Mouse (Mus musculus): ENCODE data around the gene Pias4. TPM values are rescaled to one million over a fixed set of nuclear protein-coding genes. Genes with fewer than 3 reads are reported as not detected.

Gene Pias4
- 37.3 and 44.2 TPM in 2 replicates for polyA plus RNA-seq (2012; rRNA removed; ENCODE audit: low replicate concordance)

GRCm38 (mm10) chr10:81167200-81168086 lies at the start of gene Pias4:
TSS of gene Pias4 (minus strand) at chr10:81167923.

GRCm38 (mm10) chr10:81201807-81202758 lies 34.4 kb upstream of the Pias4 start, which contains the start of gene Nmrk2:
TSS of gene Nmrk2 (minus strand) at chr10:81202051.

GRCm38 (mm10) chr10:81183805-81184204 lies 16.1 kb upstream of the Pias4 start, which contains the start of gene 4930442H23Rik:
TSS of gene 4930442H23Rik (minus strand) at chr10:81183849.

DNA sequence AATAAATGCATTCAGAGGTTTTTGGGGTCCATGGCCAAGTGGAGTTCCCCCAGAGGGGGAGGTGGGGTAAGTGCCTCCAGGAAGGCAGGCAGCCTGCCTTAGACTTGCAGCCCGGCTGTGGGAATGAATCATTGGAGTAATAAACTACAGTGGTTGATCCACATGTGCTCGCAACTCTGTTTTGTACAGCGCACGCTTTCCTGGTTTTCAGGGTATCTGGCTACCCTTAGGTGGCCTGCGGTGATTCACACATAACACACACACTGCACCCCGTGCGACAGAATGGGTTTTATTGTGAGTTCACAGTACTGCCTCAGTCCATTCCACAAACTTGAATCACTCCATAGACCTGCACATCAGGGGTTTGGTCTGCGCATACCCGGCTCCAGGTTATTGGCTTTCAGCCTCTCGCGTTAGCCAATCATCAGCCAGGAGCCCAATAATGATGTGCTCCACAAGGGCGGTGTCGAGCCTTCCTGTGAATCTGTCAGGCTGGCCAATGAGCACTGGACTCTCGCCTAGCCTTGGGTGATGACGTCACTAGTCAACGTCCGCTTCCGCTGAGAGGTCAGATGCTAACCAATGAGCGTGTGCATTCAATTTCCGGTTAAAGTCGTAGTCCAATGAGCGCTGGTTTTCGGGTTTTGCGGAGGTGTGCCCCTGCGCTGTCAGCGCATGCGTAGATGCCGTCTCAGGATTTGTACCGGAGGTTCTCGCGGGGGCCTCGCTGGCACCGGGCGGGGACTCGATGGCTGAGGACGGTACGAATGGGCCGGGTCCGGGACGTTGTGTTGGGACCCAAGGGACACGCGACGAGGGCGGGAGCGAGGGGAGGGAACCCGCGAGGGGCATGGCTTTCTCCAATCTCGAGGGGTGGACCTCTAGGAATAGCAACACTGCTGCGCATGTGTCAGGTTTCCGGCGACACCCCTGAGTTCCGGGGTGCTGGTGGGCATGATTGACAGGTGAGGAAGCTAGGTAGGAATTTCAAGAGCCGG lies 14.9 kb upstream of the Pias4 start, which contains the start of gene Dapk3:
Dapk3 (plus strand) TSS at position 670 of the 998 bp plus-strand sequence.

DNA sequence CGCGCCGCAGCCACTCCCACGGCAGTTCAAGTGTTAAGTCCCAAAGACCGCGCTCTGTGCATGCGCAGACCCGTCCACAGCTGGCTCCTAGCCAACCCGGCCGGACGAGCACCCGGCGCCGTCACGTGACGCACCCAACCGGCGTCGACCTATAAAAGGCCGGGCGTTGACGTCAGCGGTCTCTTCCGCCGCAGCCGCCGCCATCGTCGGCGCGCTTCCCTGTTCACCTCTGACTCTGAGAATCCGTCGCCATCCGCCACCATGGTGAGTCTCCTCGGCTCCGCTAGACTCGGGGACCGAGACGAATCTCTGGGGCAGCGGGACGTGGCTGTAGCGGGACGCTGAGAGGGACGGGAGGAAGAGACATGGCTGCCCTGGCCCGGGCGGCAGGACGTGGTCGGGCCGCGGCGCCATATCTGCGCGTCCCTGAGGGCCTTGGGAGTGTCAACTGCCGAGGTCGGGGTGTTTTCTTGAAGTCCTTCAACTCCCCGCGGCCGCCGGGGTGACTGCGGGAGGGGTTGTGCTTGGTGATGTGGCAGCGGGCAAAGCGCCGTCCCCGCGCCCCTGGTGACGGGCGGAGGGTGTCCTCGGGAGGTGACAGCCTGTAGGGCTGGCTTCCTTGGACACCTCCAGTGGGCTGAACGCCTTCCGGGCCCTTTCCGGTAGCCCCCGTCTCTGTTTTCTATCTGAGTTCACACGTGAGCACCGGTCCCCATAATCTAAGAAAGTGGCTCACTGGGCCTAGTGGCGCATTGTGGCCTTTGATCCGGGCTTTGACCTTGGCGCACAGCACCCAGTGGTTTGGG lies 8.9 kb upstream of the Pias4 start, which contains the start of gene Eef2:
Eef2 (plus strand) TSS at position 166 of the 806 bp plus-strand sequence.

GRCm38 (mm10) chr10:81134966-81135681 lies 32.6 kb downstream of the Pias4 start, which contains the start of gene Zbtb7a:
TSS of gene Zbtb7a (plus strand) at chr10:81135220.

GRCm38 (mm10) chr10:81105565-81106112 lies 62.1 kb downstream of the Pias4 start, which contains the start of gene Map2k2:
TSS of gene Map2k2 (plus strand) at chr10:81105915.

Other genes starting within 250 kb of the Pias4 start
- gene Lmnb2, start 249.7 kb downstream of the Pias4 start, polyA plus RNA-seq (2012; rRNA removed; ENCODE audit: low replicate concordance) = 30.0 and 34.9 TPM in 2 replicates
- gene Gadd45b, start 237.8 kb downstream of the Pias4 start, polyA plus RNA-seq (2012; rRNA removed; ENCODE audit: low replicate concordance) = 14.8 and 34.1 TPM in 2 replicates
- gene Gng7, start 153.0 kb downstream of the Pias4 start, polyA plus RNA-seq (2012; rRNA removed; ENCODE audit: low replicate concordance) = 0.56 and 1.3 TPM in 2 replicates
- gene Diras1, start 142.3 kb downstream of the Pias4 start, polyA plus RNA-seq (2012; rRNA removed; ENCODE audit: low replicate concordance) = 0.29 and 0.68 TPM in 2 replicates
- 26.2 and 32.8 TPM in 2 replicates for gene Slc39a3, start 130.5 kb downstream of the Pias4 start, polyA plus RNA-seq (2012; rRNA removed; ENCODE audit: low replicate concordance)
- gene Sgta, start 107.7 kb downstream of the Pias4 start, polyA plus RNA-seq (2012; rRNA removed; ENCODE audit: low replicate concordance) = 180 and 258 TPM in 2 replicates
- 29.1 and 33.7 TPM in 2 replicates for gene Thop1, start 97.9 kb downstream of the Pias4 start, polyA plus RNA-seq (2012; rRNA removed; ENCODE audit: low replicate concordance)
- 262 and 513 TPM in 2 replicates for gene Creb3l3, start 69.0 kb downstream of the Pias4 start, polyA plus RNA-seq (2012; rRNA removed; ENCODE audit: low replicate concordance)
- 600 and 1,069 TPM in 2 replicates for gene Map2k2, start 62.0 kb downstream of the Pias4 start, polyA plus RNA-seq (2012; rRNA removed; ENCODE audit: low replicate concordance)
- gene Zbtb7a, start 32.7 kb downstream of the Pias4 start, polyA plus RNA-seq (2012; rRNA removed; ENCODE audit: low replicate concordance) = 88.4 and 143 TPM in 2 replicates
- gene Eef2, start 8.7 kb upstream of the Pias4 start, polyA plus RNA-seq (2012; rRNA removed; ENCODE audit: low replicate concordance) = 846 and 1,140 TPM in 2 replicates
- 72.2 and 244 TPM in 2 replicates for gene Dapk3, start 15.1 kb upstream of the Pias4 start, polyA plus RNA-seq (2012; rRNA removed; ENCODE audit: low replicate concordance)
- not detected in 2 replicates for gene 4930442H23Rik, start 15.9 kb upstream of the Pias4 start, polyA plus RNA-seq (2012; rRNA removed; ENCODE audit: low replicate concordance)
- not detected in 2 replicates for gene Nmrk2, start 34.1 kb upstream of the Pias4 start, polyA plus RNA-seq (2012; rRNA removed; ENCODE audit: low replicate concordance)
- 0.55 and 0.60 TPM in 2 replicates for gene Atcay, start 62.9 kb upstream of the Pias4 start, polyA plus RNA-seq (2012; rRNA removed; ENCODE audit: low replicate concordance)
- 9.4 and 11.0 TPM in 2 replicates for gene Zfr2, start 65.2 kb upstream of the Pias4 start, polyA plus RNA-seq (2012; rRNA removed; ENCODE audit: low replicate concordance)
- gene Matk, start 85.0 kb upstream of the Pias4 start, polyA plus RNA-seq (2012; rRNA removed; ENCODE audit: low replicate concordance) = 6.3 and 7.7 TPM in 2 replicates
- gene Mrpl54, start 99.0 kb upstream of the Pias4 start, polyA plus RNA-seq (2012; rRNA removed; ENCODE audit: low replicate concordance) = 168 and 195 TPM in 2 replicates
- 133 and 217 TPM in 2 replicates for gene Apba3, start 99.0 kb upstream of the Pias4 start, polyA plus RNA-seq (2012; rRNA removed; ENCODE audit: low replicate concordance)
- gene Tjp3, start 123.7 kb upstream of the Pias4 start, polyA plus RNA-seq (2012; rRNA removed; ENCODE audit: low replicate concordance) = 181 and 192 TPM in 2 replicates
- 40.1 and 52.6 TPM in 2 replicates for gene Pip5k1c, start 125.0 kb upstream of the Pias4 start, polyA plus RNA-seq (2012; rRNA removed; ENCODE audit: low replicate concordance)
- 18.0 and 21.0 TPM in 2 replicates for gene Cactin, start 153.2 kb upstream of the Pias4 start, polyA plus RNA-seq (2012; rRNA removed; ENCODE audit: low replicate concordance)
- gene Tbxa2r, start 160.8 kb upstream of the Pias4 start, polyA plus RNA-seq (2012; rRNA removed; ENCODE audit: low replicate concordance) = 10.9 and 12.5 TPM in 2 replicates
- 1.3 and 1.4 TPM in 2 replicates for gene Gipc3, start 175.3 kb upstream of the Pias4 start, polyA plus RNA-seq (2012; rRNA removed; ENCODE audit: low replicate concordance)
- gene Hmg20b, start 182.6 kb upstream of the Pias4 start, polyA plus RNA-seq (2012; rRNA removed; ENCODE audit: low replicate concordance) = 221 and 244 TPM in 2 replicates
- gene Mfsd12, start 189.6 kb upstream of the Pias4 start, polyA plus RNA-seq (2012; rRNA removed; ENCODE audit: low replicate concordance) = 14.7 and 31.5 TPM in 2 replicates
- 9.2 and 36.1 TPM in 2 replicates for gene 4930404N11Rik, start 197.9 kb upstream of the Pias4 start, polyA plus RNA-seq (2012; rRNA removed; ENCODE audit: low replicate concordance)
- gene Fzr1, start 210.6 kb upstream of the Pias4 start, polyA plus RNA-seq (2012; rRNA removed; ENCODE audit: low replicate concordance) = 85.3 and 131 TPM in 2 replicates
- 83.2 and 110 TPM in 2 replicates for gene Dohh, start 216.5 kb upstream of the Pias4 start, polyA plus RNA-seq (2012; rRNA removed; ENCODE audit: low replicate concordance)
- gene Gm48551, start 216.5 kb upstream of the Pias4 start, polyA plus RNA-seq (2012; rRNA removed; ENCODE audit: low replicate concordance) = 1.3 and 3.5 TPM in 2 replicates
- 4.4 and 4.7 TPM in 2 replicates for gene Gm48552, start 221.1 kb upstream of the Pias4 start, polyA plus RNA-seq (2012; rRNA removed; ENCODE audit: low replicate concordance)
- gene Smim24, start 225.1 kb upstream of the Pias4 start, polyA plus RNA-seq (2012; rRNA removed; ENCODE audit: low replicate concordance) = 6,225 and 12,735 TPM in 2 replicates

Data from duodenum, adult 2 months (tissue).